Mouse (Mus musculus) testis, postnatal 14 days (tissue): Measurements from ENCODE around the gene 1700021F05Rik.
"Not testable (repeated sequence)": the region's sequence is repeated elsewhere in the genome, so short reads cannot be mapped to it uniquely, and the experiment has no call there.

Experiments used
- DNase-seq: peaks from one replicate; pipeline ENCODE4 v3.0.0; 2021; ENCODE audit warnings: low spot score

The 1700021F05Rik gene

GRCm38 (mm10) chr10:43538831-43539230 is 2.0 kb downstream of the 1700021F05Rik start:
- DNase-seq: no peak

GRCm38 (mm10) chr10:43537652-43538051 is 3.1 kb downstream of the 1700021F05Rik start:
- no peak for DNase-seq

GRCm38 (mm10) chr10:43534382-43534781 is 6.4 kb downstream of the 1700021F05Rik start:
- DNase-seq: no peak

- DNase-seq: no peak
These were observed 13.2 kb downstream of the 1700021F05Rik start for GRCm38 (mm10) chr10:43527283-43528269.

GRCm38 (mm10) chr10:43523931-43524330 is 16.9 kb downstream of the 1700021F05Rik start, which contains the start of gene Gm9803:
TSS of gene Gm9803 (plus strand) at chr10:43524084.
- not testable (repeated sequence) for DNase-seq

GRCm38 (mm10) chr10:43519977-43520376 is 20.8 kb downstream of the 1700021F05Rik start:
- no peak for DNase-seq

GRCm38 (mm10) chr10:43518368-43518767 is 22.4 kb downstream of the 1700021F05Rik start:
- peak; percentile 53 for DNase-seq

GRCm38 (mm10) chr10:43517836-43518235 is 23.0 kb downstream of the 1700021F05Rik start:
- DNase-seq: peak; percentile 27

GRCm38 (mm10) chr10:43516992-43517660 is 23.7 kb downstream of the 1700021F05Rik start:
- peak; percentile 15 for DNase-seq

- DNase-seq: no peak
These were observed 27.8 kb downstream of the 1700021F05Rik start for GRCm38 (mm10) chr10:43512976-43513375.

- no peak for DNase-seq
These were observed 31.6 kb downstream of the 1700021F05Rik start for GRCm38 (mm10) chr10:43509228-43509627.

GRCm38 (mm10) chr10:43507051-43507450 is 33.7 kb downstream of the 1700021F05Rik start:
- no peak for DNase-seq

GRCm38 (mm10) chr10:43504291-43504690 is 36.5 kb downstream of the 1700021F05Rik start:
- DNase-seq: no peak

- DNase-seq: no peak
These were observed 38.2 kb downstream of the 1700021F05Rik start for GRCm38 (mm10) chr10:43502599-43502998.

- no peak for DNase-seq
These were observed 49.9 kb downstream of the 1700021F05Rik start for GRCm38 (mm10) chr10:43490846-43491245.

- no peak for DNase-seq
These were observed 50.8 kb downstream of the 1700021F05Rik start for GRCm38 (mm10) chr10:43490034-43490433.

GRCm38 (mm10) chr10:43489550-43489949 is 51.2 kb downstream of the 1700021F05Rik start:
- no peak for DNase-seq

GRCm38 (mm10) chr10:43489139-43489538 is 51.7 kb downstream of the 1700021F05Rik start:
- DNase-seq: no peak

- no peak for DNase-seq
These were observed 52.5 kb downstream of the 1700021F05Rik start for GRCm38 (mm10) chr10:43488258-43488657.

- no peak for DNase-seq
These were observed 53.3 kb downstream of the 1700021F05Rik start for GRCm38 (mm10) chr10:43487441-43488010.

- DNase-seq: no peak
These were observed 55.0 kb downstream of the 1700021F05Rik start for GRCm38 (mm10) chr10:43485751-43486268.

- DNase-seq: no peak
These were observed 57.3 kb downstream of the 1700021F05Rik start for GRCm38 (mm10) chr10:43483426-43483995.
